Mouse (Mus musculus) stomach, postnatal 0 days (tissue): ENCODE results near the gene Creb3l4. TPM values are rescaled to one million over a fixed set of nuclear protein-coding genes. Genes with fewer than 3 reads are reported as not detected.
A peak's percentile ranks its signal among the peaks of the same experiment; 100 is the strongest.

Experiments
- ATAC-seq: fragments of 200-750 bp; cut with Nextera tagmentation; 2 replicates; pipeline ENCODE4 v1.8.0; 2017; ENCODE audit not compliant: low FRiP score, low TSS enrichment
- DNase-seq: peaks from one replicate; pipeline ENCODE4 v3.0.0-alpha.2; 2016; ENCODE audit warnings: low spot score
- H3K27ac ChIP-seq: fragments of 300-500 bp; sonication (generic); replicated peaks from 2 replicates; pipeline ENCODE4 v1.5.1; 2014; ENCODE audit warnings: mild to moderate bottlenecking, control low read depth
- H3K27me3 ChIP-seq: fragments of 300-500 bp; sonication (generic); 2 replicates; pipeline ENCODE4 v1.6.1; 2014; ENCODE audit warnings: low read length; ENCODE audit not compliant: control insufficient read depth, insufficient read depth
- H3K36me3 ChIP-seq: fragments of 300-500 bp; sonication (generic); 2 replicates; pipeline ENCODE4 v1.6.1; 2014; ENCODE audit warnings: low read length, mixed read lengths; ENCODE audit not compliant: control insufficient read depth, insufficient read depth
- H3K4me1 ChIP-seq: fragments of 300-500 bp; sonication (generic); replicated peaks from 2 replicates; pipeline ENCODE4 v1.6.1; 2014; ENCODE audit warnings: antibody characterized with exemption; ENCODE audit not compliant: control insufficient read depth, insufficient read depth
- H3K4me2 ChIP-seq: fragments of 300-500 bp; sonication (generic); replicated peaks from 2 replicates; pipeline ENCODE4 v1.6.1; 2014; ENCODE audit warnings: low read depth, mild to moderate bottlenecking, control low read depth, moderate library complexity
- H3K4me3 ChIP-seq: fragments of 300-500 bp; sonication (generic); 2 replicates; pipeline ENCODE4 v1.5.1; 2014; ENCODE audit warnings: low read depth, low read length, control low read depth
- H3K9ac ChIP-seq: fragments of 300-500 bp; sonication (generic); 2 replicates; pipeline ENCODE4 v1.6.1; 2014; ENCODE audit warnings: mild to moderate bottlenecking, low read length, control low read depth, mixed read lengths
- H3K9me3 ChIP-seq: fragments of 300-500 bp; sonication (generic); 2 replicates; pipeline ENCODE4 v1.6.1; 2016; ENCODE audit warnings: low read length; ENCODE audit not compliant: control insufficient read depth
- CTCF ChIP-seq: IDR thresholded peaks from 2 replicates; pipeline ENCODE4 v1.5.1; 2016; ENCODE audit warnings: antibody characterized with exemption, low read depth, mild to moderate bottlenecking, moderate library complexity
- EP300 ChIP-seq: optimal IDR thresholded peaks from 2 replicates; pipeline ENCODE3; 2016; ENCODE audit warnings: antibody characterized with exemption
- WGBS: fragments of 180-500 bp; shearing (Covaris S2); extraction: QIAGEN DNeasy Blood & Tissue Kit; methylation state at CpG from one replicate; pipeline ENCODE4 v1.1.7; 2014; 5-methylcytosine and 5-hydroxymethylcytosine counted together
- microRNA-seq: library from miRNA; unstranded; fragments of <30 nt; microRNA quantifications from one replicate; pipeline ENCODE4, GENCODE M21; 2016
- polyA plus RNA-seq: library from polyadenylated mRNA; unstranded; fragments of >200 nt; fragmentation: Nextera tagmentation; extraction: Ambion mirVana; gene quantifications from 2 replicates; pipeline ENCODE4 v1.2.1, GENCODE M21; 2015

Gene Creb3l4
- polyA plus RNA-seq, 1 experiment from 2014 or later, result 41.9 TPM

GRCm38 (mm10) chr3:90194759-90195158, 48.6 kb downstream of the Creb3l4 start:
- Histone ChIP-seq H3K4me3 (no peak overlapping the region), H3K4me2 (no peak overlapping the region), H3K27me3 (no peaks in the 10 kb centered on the region), H3K27ac (no peak overlapping the region), H3K36me3 (no peaks in the 10 kb centered on the region), H3K4me1 (no peaks in the 10 kb centered on the region), H3K9me3 (no peaks in the 10 kb centered on the region), H3K9ac (no peak overlapping the region)
- no peak for ATAC-seq
- 58% methylated on average over 4 of the region's 4 CpGs for WGBS
- TF ChIP-seq EP300 (no peak), CTCF (no peak)
- DNase-seq, result no peak

DNA sequence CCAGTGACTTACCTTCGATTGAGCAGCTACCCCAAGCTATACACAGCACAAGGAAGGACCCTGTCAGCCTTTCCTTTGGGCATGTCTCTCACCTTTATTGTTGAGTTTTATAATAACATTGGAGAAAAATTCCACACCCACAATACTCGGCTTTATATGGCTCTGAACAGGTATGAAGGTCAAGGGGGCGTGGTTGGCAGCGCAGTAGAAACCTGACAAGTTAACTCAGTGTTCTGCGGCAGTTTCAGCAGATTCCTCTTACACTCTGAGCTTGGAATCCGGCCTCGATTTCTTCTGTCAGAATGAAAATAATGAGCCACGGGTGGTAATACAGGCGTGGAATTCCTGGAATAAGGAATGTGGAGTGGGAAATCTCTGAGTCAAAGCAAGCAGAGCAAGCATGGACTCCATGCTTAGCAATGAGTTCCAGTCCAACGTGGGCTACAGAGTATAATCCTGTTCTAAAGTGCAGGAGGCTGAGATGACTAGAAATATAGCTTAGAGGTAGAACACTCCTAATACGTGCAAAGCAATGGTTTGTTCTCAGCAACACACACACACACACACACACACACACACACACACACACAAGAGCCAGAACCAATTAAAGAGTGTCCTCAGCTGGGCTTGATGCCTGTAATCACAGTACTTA, 52.3 kb downstream of the Creb3l4 start:
- 44% methylated on average over 11 of the region's 11 CpGs for WGBS
- no peaks in the 10 kb centered on the region for H3K4me1 ChIP-seq
- H3K4me3 ChIP-seq, result no peak overlapping the region
- ATAC-seq, result no peak
- no peaks in the 10 kb centered on the region for H3K27me3 ChIP-seq
- H3K4me2 ChIP-seq, result no peak overlapping the region
- H3K9ac ChIP-seq, result no peak overlapping the region
- H3K9me3 ChIP-seq, result no peaks in the 10 kb centered on the region
- DNase-seq, result peak; percentile 38
- no peaks in the 10 kb centered on the region for H3K36me3 ChIP-seq
- TF ChIP-seq CTCF (no peak), EP300 (no peak)
- no peak overlapping the region for H3K27ac ChIP-seq

Small RNAs within 50 kb of the gene (microRNA-seq; reads per million reads assigned to microRNA genes)
- not detected for gene Mir7012

Other genes with a start within 250 kb of the Creb3l4 start
- 73.6 and 77.7 TPM in 2 replicates for gene Hax1, start 244.7 kb downstream of the Creb3l4 start, polyA plus RNA-seq
- 109 and 115 TPM in 2 replicates for gene 4933434E20Rik, start 191.9 kb downstream of the Creb3l4 start, polyA plus RNA-seq
- 75.2 and 80.4 TPM in 2 replicates for gene Ubap2l, start 190.9 kb downstream of the Creb3l4 start, polyA plus RNA-seq
- gene Tpm3, start 170.9 kb downstream of the Creb3l4 start, polyA plus RNA-seq, result 327 TPM in 2 replicates
- 0.05 and 0.06 TPM in 2 replicates for gene Nup210l, start 139.4 kb downstream of the Creb3l4 start, polyA plus RNA-seq
- 1,661 and 1,706 TPM in 2 replicates for gene Rps27, start 29.9 kb downstream of the Creb3l4 start, polyA plus RNA-seq
- 17.8 and 18.2 TPM in 2 replicates for gene Rab13, start 29.8 kb downstream of the Creb3l4 start, polyA plus RNA-seq
- 131 TPM in 2 replicates for gene Jtb, start 11.9 kb downstream of the Creb3l4 start, polyA plus RNA-seq
- 95.4 and 102 TPM in 2 replicates for gene Slc39a1, start 4.7 kb upstream of the Creb3l4 start, polyA plus RNA-seq
- 8.9 and 11.8 TPM in 2 replicates for gene Crtc2, start 10.7 kb upstream of the Creb3l4 start, polyA plus RNA-seq
- gene Dennd4b, start 21.7 kb upstream of the Creb3l4 start, polyA plus RNA-seq, result 0.95 and 1.1 TPM in 2 replicates
- gene Gatad2b, start 49.7 kb upstream of the Creb3l4 start, polyA plus RNA-seq, result 4.0 and 4.8 TPM in 2 replicates
- 4.7 and 5.3 TPM in 2 replicates for gene Slc27a3, start 146.4 kb upstream of the Creb3l4 start, polyA plus RNA-seq
- gene Ints3, start 190.1 kb upstream of the Creb3l4 start, polyA plus RNA-seq, result 9.2 and 9.7 TPM in 2 replicates
- gene Npr1, start 222.4 kb upstream of the Creb3l4 start, polyA plus RNA-seq, result 3.0 and 3.6 TPM in 2 replicates
- 55.9 and 57.6 TPM in 2 replicates for gene Ilf2, start 232.6 kb upstream of the Creb3l4 start, polyA plus RNA-seq
- 63.4 and 68.2 TPM in 2 replicates for gene Snapin, start 247.5 kb upstream of the Creb3l4 start, polyA plus RNA-seq